20 mouse cellular contexts compared by ENCODE assay signal in genomic region chr6:78250541-78250940, GRCm38 (mm10).
DNase-seq lines count a peak whose midpoint lies in the region; ATAC-seq and TF ChIP-seq lines count a peak whose summit lies in the region.
"Had no signal": no experiment of that assay in that cellular context is flagged by ENCODE, and none has a peak within 500 bp of the region (broad histone marks: within the 10 kb centered on the region; RNA-seq: fewer than 3 reads in every experiment).

No protein-coding gene starts in this region.

- no peak overlapping the region for H3K4me2 ChIP-seq in forebrain, embryonic 14.5 days (ENCODE audit: low read length)
- no peak overlapping the region for H3K4me2 ChIP-seq in hindbrain, embryonic 12.5 days (replicated peaks)
- H3K4me2 ChIP-seq in neural tube, embryonic 11.5 days (ENCODE audit: low read depth) = no peak overlapping the region
- H3K4me2 ChIP-seq: heart, embryonic 15.5 days; limb, embryonic 13.5 days had no signal

- H3K9me3 ChIP-seq in forebrain, embryonic 14.5 days (replicated peaks; ENCODE audit: control insufficient read depth, low read length) = no peaks in the 10 kb centered on the region
- no peaks in the 10 kb centered on the region for H3K9me3 ChIP-seq in forebrain, embryonic 10.5 days
- H3K9me3 ChIP-seq in hindbrain, embryonic 12.5 days (replicated peaks) = no peaks in the 10 kb centered on the region
- H3K9me3 ChIP-seq in neural tube, embryonic 11.5 days (ENCODE audit: control insufficient read depth, low read length) = no peaks in the 10 kb centered on the region
- H3K9me3 ChIP-seq: heart, embryonic 15.5 days; limb, embryonic 13.5 days had no signal

- H3K36me3 ChIP-seq in forebrain, embryonic 14.5 days (ENCODE audit: control insufficient read depth, insufficient read depth, low read length) = no peaks in the 10 kb centered on the region
- H3K36me3 ChIP-seq in forebrain, embryonic 10.5 days (replicated peaks) = no peaks in the 10 kb centered on the region
- H3K36me3 ChIP-seq in hindbrain, embryonic 12.5 days = no peaks in the 10 kb centered on the region
- H3K36me3 ChIP-seq in neural tube, embryonic 11.5 days (ENCODE audit: control insufficient read depth, insufficient read depth, low read length) = no peaks in the 10 kb centered on the region
- H3K36me3 ChIP-seq: heart, embryonic 15.5 days; limb, embryonic 13.5 days had no signal

- peak; percentile 42 for DNase-seq in forebrain, embryonic 14.5 days (ENCODE audit: low spot score)
- no peak for DNase-seq in forebrain, embryonic 10.5 days (ENCODE audit: extremely low spot score, low spot score)
- peak; percentile 62 for DNase-seq in brain, embryonic 14.5 days (ENCODE audit: low read depth)
- DNase-seq in neural tube, embryonic 11.5 days (ENCODE audit: low spot score) = peak; percentile 23
- DNase-seq in adrenal gland, postnatal 10 days = no peak
- DNase-seq in spleen, adult 12 weeks (ENCODE audit: low spot score) = no peak
- no peak for DNase-seq in left cerebral cortex, adult 2 months (ENCODE audit: extremely low spot score in 1 of 2, low spot score in 2 of 2)
- DNase-seq: adrenal gland, adult 8-10 months; cerebellum, adult 11-12 months; cerebellum, postnatal 25 days; heart, adult 11 months; kidney, adult 11 months; right cerebral cortex, adult 18-20 months; thymus, postnatal 36 days had no signal

- ATAC-seq in forebrain, embryonic 14.5 days = 0 out of 2 replicates have a peak, but pooled peaks have one; percentile 32
- ATAC-seq in hindbrain, embryonic 12.5 days (ENCODE audit: low FRiP score) = peak; percentile 80
- peak; percentile 73 for ATAC-seq in neural tube, embryonic 11.5 days (ENCODE audit: insufficient read depth, low FRiP score, low TSS enrichment)

- H3K27ac ChIP-seq in forebrain, embryonic 14.5 days (ENCODE audit: low read depth, low read length) = no peak overlapping the region
- H3K27ac ChIP-seq in forebrain, embryonic 10.5 days = no peak overlapping the region
- H3K27ac ChIP-seq in hindbrain, embryonic 12.5 days = no peak overlapping the region
- no peak overlapping the region for H3K27ac ChIP-seq in neural tube, embryonic 11.5 days (ENCODE audit: low read depth, low read length)
- H3K27ac ChIP-seq in left cerebral cortex, adult 2 months = no peak overlapping the region
- H3K27ac ChIP-seq: heart, embryonic 15.5 days; kidney, postnatal 0 days; limb, embryonic 13.5 days; liver, embryonic 14.5 days had no signal

- TF ChIP-seq POLR2A in brain, embryonic 14.5 days (IDR thresholded peaks at IDR 0.05; ENCODE audit: borderline replicate concordance, extremely low read depth, insufficient read depth, insufficient read length, poor library complexity, severe bottlenecking) = no peak

- intact Hi-C loops in left cerebral cortex, adult 2 months (cut with DNase I) = no loop called here

- no peaks in the 10 kb centered on the region for H3K4me1 ChIP-seq in forebrain, embryonic 14.5 days (ENCODE audit: control insufficient read depth, insufficient read depth, low read length)
- H3K4me1 ChIP-seq in forebrain, embryonic 10.5 days = no peaks in the 10 kb centered on the region
- H3K4me1 ChIP-seq in hindbrain, embryonic 12.5 days = peaks cover 2% of the 10 kb centered on the region; the same call in 1 of the 2 replicates
- no peaks in the 10 kb centered on the region for H3K4me1 ChIP-seq in neural tube, embryonic 11.5 days (ENCODE audit: control insufficient read depth, insufficient read depth, low read length)
- H3K4me1 ChIP-seq: heart, embryonic 15.5 days; limb, embryonic 13.5 days had no signal

- no peaks in the 10 kb centered on the region for H3K27me3 ChIP-seq in forebrain, embryonic 14.5 days (replicated peaks; ENCODE audit: control insufficient read depth, insufficient read depth, low read length)
- H3K27me3 ChIP-seq in forebrain, embryonic 10.5 days (ENCODE audit: poor library complexity, severe bottlenecking) = no peaks in the 10 kb centered on the region
- H3K27me3 ChIP-seq in hindbrain, embryonic 12.5 days = no peaks in the 10 kb centered on the region
- no peaks in the 10 kb centered on the region for H3K27me3 ChIP-seq in neural tube, embryonic 11.5 days (ENCODE audit: control insufficient read depth, insufficient read depth, low read length)
- H3K27me3 ChIP-seq: CH12.LX; heart, embryonic 15.5 days; limb, embryonic 13.5 days had no signal

- H3K9ac ChIP-seq in forebrain, embryonic 14.5 days (ENCODE audit: low read length) = no peak overlapping the region
- H3K9ac ChIP-seq in hindbrain, embryonic 12.5 days = no peak overlapping the region
- H3K9ac ChIP-seq in neural tube, embryonic 11.5 days (ENCODE audit: low read length) = no peak overlapping the region
- H3K9ac ChIP-seq: heart, embryonic 15.5 days; limb, embryonic 13.5 days; liver, embryonic 14.5 days had no signal

- 44% methylated on average over 2 of the region's 2 CpGs for WGBS in forebrain, embryonic 14.5 days
- 61% methylated on average over 2 of the region's 2 CpGs for WGBS in forebrain, embryonic 10.5 days
- 43% methylated on average over 2 of the region's 2 CpGs for WGBS in hindbrain, embryonic 12.5 days
- 8% methylated on average over 2 of the region's 2 CpGs for WGBS in neural tube, embryonic 11.5 days

- no peak for TF ChIP-seq CTCF in brain, embryonic 14.5 days (IDR thresholded peaks at IDR 0.05; ENCODE audit: borderline replicate concordance, extremely low read depth, insufficient read depth, insufficient read length)
- TF ChIP-seq CTCF in left cerebral cortex, adult 2 months (IDR thresholded peaks at IDR 0.05) = no peak

- H3K4me3 ChIP-seq in forebrain, embryonic 14.5 days (ENCODE audit: low read depth, low read length) = no peak overlapping the region
- no peak overlapping the region for H3K4me3 ChIP-seq in forebrain, embryonic 10.5 days
- no peak overlapping the region for H3K4me3 ChIP-seq in hindbrain, embryonic 12.5 days
- H3K4me3 ChIP-seq in neural tube, embryonic 11.5 days (ENCODE audit: low read depth, low read length) = no peak overlapping the region
- no peak overlapping the region for H3K4me3 ChIP-seq in left cerebral cortex, adult 2 months
- H3K4me3 ChIP-seq: heart, embryonic 15.5 days; limb, embryonic 13.5 days had no signal

Comparison
In these comparisons a context has a peak if more than half of its experiments do, and no peak if none do; other contexts are left out.
1. DNase-seq: peak in forebrain, embryonic 14.5 days (single experiment), brain, embryonic 14.5 days (single experiment) and neural tube, embryonic 11.5 days (single experiment); none in forebrain, embryonic 10.5 days (single experiment), adrenal gland, postnatal 10 days (single experiment), spleen, adult 12 weeks (single experiment) and left cerebral cortex, adult 2 months (0 of 2).
2. Peak in every context shown above with its lines, with median percentiles within 50 percentile points of each other: ATAC-seq.